Mouse (Mus musculus): ENCODE results near the gene Tgif1.

The Tgif1 gene

GRCm38 (mm10) chr17:70853436-70853905, at the start of gene Tgif1:
TSS of gene Tgif1 (minus strand) at chr17:70853546.
- Histone ChIP-seq H3K4me1 (replicated peaks; ENCODE audit: low read depth, low read length) (peaks cover 37% of the 10 kb centered on the region), H3K9me3 (ENCODE audit: low read length) (no peaks in the 10 kb centered on the region), H3K36me3 (ENCODE audit: insufficient read depth, low read length) (peaks cover 44% of the 10 kb centered on the region), H3K4me3 (replicated peaks; ENCODE audit: low read length) (peak within 1 kb of the TSS; percentile 95), H3K27me3 (ENCODE audit: insufficient read depth, low read length) (no peaks in the 10 kb centered on the region)
- TF ChIP-seq CTCF (conservative IDR thresholded peaks at IDR 0.05; ENCODE audit: low read length): no peak
- TF ChIP-seq NANOG (IDR thresholded peaks at IDR 0.05; ENCODE audit: borderline replicate concordance, low read length): no peak
- TF ChIP-seq POU5F1 (IDR thresholded peaks at IDR 0.05; ENCODE audit: borderline replicate concordance, low read length): no peak

- H3K27me3 ChIP-seq (ENCODE audit: insufficient read depth, low read length): no peaks in the 10 kb centered on the region
- peaks cover 14% of the 10 kb centered on the region; the same call in 1 of the 2 replicates for H3K9me3 ChIP-seq (ENCODE audit: low read length)
- peaks cover 71% of the 10 kb centered on the region for H3K4me1 ChIP-seq (replicated peaks; ENCODE audit: low read depth, low read length)
- H3K36me3 ChIP-seq (ENCODE audit: insufficient read depth, low read length): no peaks in the 10 kb centered on the region
- peak overlapping the region; percentile 46 for H3K4me3 ChIP-seq (replicated peaks; ENCODE audit: low read length)
- no peak for TF ChIP-seq POU5F1 (IDR thresholded peaks at IDR 0.05; ENCODE audit: borderline replicate concordance, low read length)
- TF ChIP-seq CTCF (conservative IDR thresholded peaks at IDR 0.05; ENCODE audit: low read length): peak; percentile 19
- peak; percentile 97 for TF ChIP-seq NANOG (IDR thresholded peaks at IDR 0.05; ENCODE audit: borderline replicate concordance, low read length)
Measured at GRCm38 (mm10) chr17:70900660-70901059, 47.3 kb upstream of the Tgif1 start.

- H3K9me3 ChIP-seq (ENCODE audit: low read length): peaks cover 14% of the 10 kb centered on the region; the same call in 1 of the 2 replicates
- no peak overlapping the region for H3K4me3 ChIP-seq (replicated peaks; ENCODE audit: low read length)
- H3K36me3 ChIP-seq (ENCODE audit: insufficient read depth, low read length): no peaks in the 10 kb centered on the region
- peaks cover 71% of the 10 kb centered on the region for H3K4me1 ChIP-seq (replicated peaks; ENCODE audit: low read depth, low read length)
- no peaks in the 10 kb centered on the region for H3K27me3 ChIP-seq (ENCODE audit: insufficient read depth, low read length)
- TF ChIP-seq CTCF (conservative IDR thresholded peaks at IDR 0.05; ENCODE audit: low read length): no peak
- no peak for TF ChIP-seq NANOG (IDR thresholded peaks at IDR 0.05; ENCODE audit: borderline replicate concordance, low read length)
- TF ChIP-seq POU5F1 (IDR thresholded peaks at IDR 0.05; ENCODE audit: borderline replicate concordance, low read length): no peak
Measured at GRCm38 (mm10) chr17:70899642-70900041, 46.3 kb upstream of the Tgif1 start.

- H3K4me3 ChIP-seq (replicated peaks; ENCODE audit: low read length): peak overlapping the region; percentile 52
- 0 out of 2 replicates have a peak, but pooled peaks cover 7% of the 10 kb centered on the region for H3K9me3 ChIP-seq (ENCODE audit: low read length)
- peaks cover 5% of the 10 kb centered on the region; the same call in 1 of the 2 replicates for H3K36me3 ChIP-seq (ENCODE audit: insufficient read depth, low read length)
- peaks cover 68% of the 10 kb centered on the region for H3K4me1 ChIP-seq (replicated peaks; ENCODE audit: low read depth, low read length)
- TF ChIP-seq NANOG (IDR thresholded peaks at IDR 0.05; ENCODE audit: borderline replicate concordance, low read length) (no peak), POU5F1 (IDR thresholded peaks at IDR 0.05; ENCODE audit: borderline replicate concordance, low read length) (no peak), CTCF (conservative IDR thresholded peaks at IDR 0.05; ENCODE audit: low read length) (no peak)
- no peaks in the 10 kb centered on the region for H3K27me3 ChIP-seq (ENCODE audit: insufficient read depth, low read length)
Measured at GRCm38 (mm10) chr17:70894867-70895266, 41.5 kb upstream of the Tgif1 start.

DNA sequence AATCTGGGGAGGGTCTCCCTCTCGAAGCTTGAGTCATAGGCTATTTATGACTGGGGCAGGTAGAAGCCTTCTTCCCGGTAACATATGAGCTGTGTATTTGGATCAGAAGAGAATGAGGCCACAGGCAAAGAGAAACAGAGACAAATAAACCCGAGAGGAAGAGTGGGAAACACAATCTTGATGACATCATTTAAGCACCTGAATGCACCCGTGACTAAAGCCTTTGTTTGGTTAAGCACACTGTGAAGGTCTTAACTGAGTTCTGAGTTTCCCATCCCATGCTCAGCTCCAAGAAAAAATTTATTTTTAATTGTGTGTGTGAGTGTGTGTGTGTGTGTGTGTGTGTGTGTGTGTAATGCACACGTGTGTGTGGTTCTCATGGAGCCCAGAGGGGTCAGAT, 39.8 kb upstream of the Tgif1 start:
- Histone ChIP-seq H3K36me3 (ENCODE audit: insufficient read depth, low read length) (peaks cover 16% of the 10 kb centered on the region; the same call in 1 of the 2 replicates), H3K4me3 (replicated peaks; ENCODE audit: low read length) (peak overlapping the region; percentile 78), H3K4me1 (replicated peaks; ENCODE audit: low read depth, low read length) (peaks cover 73% of the 10 kb centered on the region), H3K9me3 (ENCODE audit: low read length) (no peaks in the 10 kb centered on the region), H3K27me3 (ENCODE audit: insufficient read depth, low read length) (no peaks in the 10 kb centered on the region)
- TF ChIP-seq NANOG (IDR thresholded peaks at IDR 0.05; ENCODE audit: borderline replicate concordance, low read length) (no peak), POU5F1 (IDR thresholded peaks at IDR 0.05; ENCODE audit: borderline replicate concordance, low read length) (no peak), CTCF (conservative IDR thresholded peaks at IDR 0.05; ENCODE audit: low read length) (no peak)

DNA sequence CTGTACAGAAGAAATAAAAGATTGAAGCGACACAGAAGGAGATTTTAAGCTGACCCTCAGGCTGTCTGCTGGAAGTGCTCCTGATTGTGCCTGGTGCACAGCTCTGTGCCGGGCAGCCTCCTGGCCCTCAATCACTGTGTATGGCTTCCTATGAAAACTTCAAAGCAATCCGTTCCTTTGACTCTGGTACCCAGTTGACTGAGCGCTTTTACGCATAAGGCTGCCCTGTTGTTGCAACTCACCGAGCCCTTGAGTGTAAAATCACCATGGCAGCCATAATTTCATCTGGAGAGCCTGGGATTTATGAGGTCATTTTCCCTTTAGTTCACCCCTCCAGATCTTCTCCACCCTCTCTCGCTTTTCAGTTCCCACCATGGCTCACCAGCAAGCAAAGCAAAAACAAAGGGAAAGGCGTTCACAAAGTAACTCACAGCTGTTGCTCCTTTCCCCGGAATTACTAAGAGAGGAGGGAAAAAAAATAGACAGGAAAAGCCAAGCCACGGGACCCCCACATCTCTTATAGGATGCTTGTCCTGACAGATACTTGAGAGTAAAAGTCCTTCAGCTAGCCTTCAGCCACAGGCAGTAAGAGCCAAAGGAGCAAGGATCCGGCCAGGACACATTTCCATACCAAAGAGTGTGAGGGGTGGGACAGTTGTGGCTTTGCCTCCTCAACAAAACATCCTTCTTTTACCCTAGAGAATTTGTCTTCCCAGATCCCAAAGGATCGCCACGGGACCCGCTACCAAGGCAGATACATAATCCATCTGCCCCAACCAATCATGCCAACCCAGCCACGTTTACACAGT, 39.1 kb upstream of the Tgif1 start:
- H3K36me3 ChIP-seq (ENCODE audit: insufficient read depth, low read length): peaks cover 16% of the 10 kb centered on the region; the same call in 1 of the 2 replicates
- TF ChIP-seq NANOG (IDR thresholded peaks at IDR 0.05; ENCODE audit: borderline replicate concordance, low read length) (no peak), POU5F1 (IDR thresholded peaks at IDR 0.05; ENCODE audit: borderline replicate concordance, low read length) (no peak), CTCF (conservative IDR thresholded peaks at IDR 0.05; ENCODE audit: low read length) (no peak)
- H3K27me3 ChIP-seq (ENCODE audit: insufficient read depth, low read length): no peaks in the 10 kb centered on the region
- H3K4me1 ChIP-seq (replicated peaks; ENCODE audit: low read depth, low read length): peaks cover 76% of the 10 kb centered on the region
- H3K9me3 ChIP-seq (ENCODE audit: low read length): no peaks in the 10 kb centered on the region
- H3K4me3 ChIP-seq (replicated peaks; ENCODE audit: low read length): peak overlapping the region; percentile 78

GRCm38 (mm10) chr17:70890571-70890970, 37.2 kb upstream of the Tgif1 start:
- Histone ChIP-seq H3K4me3 (replicated peaks; ENCODE audit: low read length) (peak overlapping the region; percentile 78), H3K27me3 (ENCODE audit: insufficient read depth, low read length) (no peaks in the 10 kb centered on the region), H3K36me3 (ENCODE audit: insufficient read depth, low read length) (peaks cover 16% of the 10 kb centered on the region; the same call in 1 of the 2 replicates), H3K4me1 (replicated peaks; ENCODE audit: low read depth, low read length) (peaks cover 84% of the 10 kb centered on the region), H3K9me3 (ENCODE audit: low read length) (no peaks in the 10 kb centered on the region)
- TF ChIP-seq CTCF (conservative IDR thresholded peaks at IDR 0.05; ENCODE audit: low read length): no peak
- no peak for TF ChIP-seq NANOG (IDR thresholded peaks at IDR 0.05; ENCODE audit: borderline replicate concordance, low read length)
- no peak for TF ChIP-seq POU5F1 (IDR thresholded peaks at IDR 0.05; ENCODE audit: borderline replicate concordance, low read length)

DNA sequence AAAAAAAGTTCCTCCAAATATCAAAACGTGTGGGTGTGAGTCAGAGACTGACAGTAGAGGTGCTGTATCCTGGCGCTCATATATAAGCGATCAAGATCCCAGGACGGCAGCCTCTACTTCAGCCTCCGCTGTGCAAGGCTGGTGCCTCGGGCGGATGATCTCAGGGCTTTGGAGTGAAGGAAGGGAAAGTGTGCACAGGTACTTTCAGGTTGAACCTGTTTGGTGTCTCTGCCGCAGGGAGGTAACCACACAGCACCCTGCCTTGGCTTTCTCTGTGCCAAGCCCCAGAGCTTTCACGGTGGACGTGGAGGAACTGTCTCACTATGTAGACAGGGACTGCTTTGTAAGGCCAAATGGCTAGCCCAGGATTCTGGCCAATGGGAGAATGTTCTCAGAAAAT, 35.3 kb upstream of the Tgif1 start:
- Histone ChIP-seq H3K4me1 (replicated peaks; ENCODE audit: low read depth, low read length) (peaks cover 80% of the 10 kb centered on the region), H3K27me3 (ENCODE audit: insufficient read depth, low read length) (no peaks in the 10 kb centered on the region), H3K36me3 (ENCODE audit: insufficient read depth, low read length) (peaks cover 16% of the 10 kb centered on the region; the same call in 1 of the 2 replicates), H3K9me3 (ENCODE audit: low read length) (no peaks in the 10 kb centered on the region), H3K4me3 (replicated peaks; ENCODE audit: low read length) (peak overlapping the region; percentile 17; the same call in 1 of the 2 replicates)
- no peak for TF ChIP-seq POU5F1 (IDR thresholded peaks at IDR 0.05; ENCODE audit: borderline replicate concordance, low read length)
- no peak for TF ChIP-seq NANOG (IDR thresholded peaks at IDR 0.05; ENCODE audit: borderline replicate concordance, low read length)
